Mouse (Mus musculus): ENCODE results near the gene Cdc20b.

- TF ChIP-seq CTCF (IDR thresholded peaks at IDR 0.05; ENCODE audit: low read depth, low read length) (no peak), POLR2A (IDR thresholded peaks at IDR 0.05; ENCODE audit: insufficient read depth, low read length) (no peak)
These were observed 66.0 kb downstream of the Cdc20b start, which contains the start of gene Gzma for GRCm38 (mm10) chr13:113100879-113101278.
